Comparison of ENCODE assay signal across 8 mouse cellular contexts in the genomic region with DNA sequence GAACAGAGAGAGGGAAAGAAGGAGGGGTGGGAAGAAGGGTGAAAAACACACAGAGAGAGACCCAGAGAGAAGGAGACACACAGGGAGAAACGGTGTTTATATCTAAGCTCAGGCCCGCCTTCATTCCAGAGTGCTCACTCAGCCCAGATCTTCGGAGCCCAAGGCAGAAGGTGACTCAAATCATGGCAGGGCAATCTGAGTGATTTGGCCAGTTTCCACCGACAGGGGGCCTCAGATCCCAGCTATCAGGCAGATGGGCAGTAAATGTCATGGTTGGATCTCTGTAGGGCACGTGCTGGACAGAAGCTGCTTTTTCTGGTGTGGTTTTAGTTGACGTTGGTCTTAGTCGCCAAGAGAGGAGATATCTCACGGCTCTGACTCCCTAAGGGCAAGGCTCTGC. TPM values are rescaled to one million over a fixed set of nuclear protein-coding genes. Genes with fewer than 3 reads are reported as not detected.
DNase-seq lines count a peak whose midpoint lies in the region; ATAC-seq and TF ChIP-seq lines count a peak whose summit lies in the region.

No protein-coding gene starts in this region.

- peak overlapping the region; percentile 43 for H3K4me3 ChIP-seq in bone marrow macrophage, adult 2 months (ENCODE audit: insufficient read depth, low read length)
- peak overlapping the region; percentile 33 for H3K4me3 ChIP-seq in embryonic facial prominence, embryonic 15.5 days (replicated peaks)
- peak overlapping the region; percentile 23 for H3K4me3 ChIP-seq in heart, embryonic 12.5 days
- peak overlapping the region; percentile 0; the same call in 1 of the 2 replicates for H3K4me3 ChIP-seq in kidney, embryonic 14.5 days (ENCODE audit: low read length)
- H3K4me3 ChIP-seq in liver, embryonic 13.5 days (replicated peaks): no peak overlapping the region; the same call in 1 of the 2 replicates
- peak overlapping the region; percentile 33 for H3K4me3 ChIP-seq in stomach, embryonic 16.5 days (replicated peaks; ENCODE audit: low read length)

- H3K27me3 ChIP-seq in embryonic facial prominence, embryonic 15.5 days: no peaks in the 10 kb centered on the region
- H3K27me3 ChIP-seq in heart, embryonic 12.5 days (replicated peaks): peaks cover under 1% of the 10 kb centered on the region
- no peaks in the 10 kb centered on the region for H3K27me3 ChIP-seq in kidney, embryonic 14.5 days (ENCODE audit: control insufficient read depth, insufficient read depth, low read length)
- peaks cover 4% of the 10 kb centered on the region for H3K27me3 ChIP-seq in liver, embryonic 13.5 days
- no peaks in the 10 kb centered on the region for H3K27me3 ChIP-seq in stomach, embryonic 16.5 days (ENCODE audit: control insufficient read depth, insufficient read depth, low read length)

- H3K4me1 ChIP-seq in bone marrow macrophage, adult 2 months (ENCODE audit: control insufficient read depth, insufficient read depth, low read length): no peaks in the 10 kb centered on the region
- peaks cover 18% of the 10 kb centered on the region for H3K4me1 ChIP-seq in embryonic facial prominence, embryonic 15.5 days
- H3K4me1 ChIP-seq in heart, embryonic 12.5 days (replicated peaks): peaks cover 19% of the 10 kb centered on the region
- peaks cover 16% of the 10 kb centered on the region; the same call in 1 of the 2 replicates for H3K4me1 ChIP-seq in kidney, embryonic 14.5 days (ENCODE audit: control insufficient read depth, insufficient read depth, low read length)
- peaks cover 14% of the 10 kb centered on the region for H3K4me1 ChIP-seq in liver, embryonic 13.5 days (replicated peaks)
- peaks cover 15% of the 10 kb centered on the region for H3K4me1 ChIP-seq in stomach, embryonic 16.5 days (ENCODE audit: control insufficient read depth, insufficient read depth, low read length)

- peak overlapping the region; percentile 7; the same call in 1 of the 2 replicates for H3K27ac ChIP-seq in bone marrow macrophage, adult 2 months (ENCODE audit: insufficient read depth, low read depth, low read length)
- peak overlapping the region; percentile 77 for H3K27ac ChIP-seq in embryonic facial prominence, embryonic 15.5 days (replicated peaks)
- H3K27ac ChIP-seq in heart, embryonic 12.5 days (ENCODE audit: poor library complexity, severe bottlenecking): peak overlapping the region; percentile 66
- peak overlapping the region; percentile 27; the same call in 1 of the 2 replicates for H3K27ac ChIP-seq in kidney, embryonic 14.5 days (ENCODE audit: low read depth, low read length)
- H3K27ac ChIP-seq in liver, embryonic 13.5 days: no peak overlapping the region
- H3K27ac ChIP-seq in stomach, embryonic 16.5 days (ENCODE audit: low read length): peak overlapping the region; percentile 83

- no peak overlapping the region for H3K9ac ChIP-seq in embryonic facial prominence, embryonic 15.5 days
- peak overlapping the region; percentile 58 for H3K9ac ChIP-seq in heart, embryonic 12.5 days
- H3K9ac ChIP-seq in kidney, embryonic 14.5 days (ENCODE audit: low read depth, low read length): no peak overlapping the region
- H3K9ac ChIP-seq in liver, embryonic 13.5 days: no peak overlapping the region
- peak overlapping the region; percentile 51 for H3K9ac ChIP-seq in stomach, embryonic 16.5 days (ENCODE audit: low read length)

- no peaks in the 10 kb centered on the region for H3K9me3 ChIP-seq in embryonic facial prominence, embryonic 15.5 days (replicated peaks)
- no peaks in the 10 kb centered on the region for H3K9me3 ChIP-seq in heart, embryonic 12.5 days (replicated peaks)
- no peaks in the 10 kb centered on the region for H3K9me3 ChIP-seq in kidney, embryonic 14.5 days (ENCODE audit: control insufficient read depth, low read length)
- H3K9me3 ChIP-seq in liver, embryonic 13.5 days (replicated peaks): no peaks in the 10 kb centered on the region
- H3K9me3 ChIP-seq in stomach, embryonic 16.5 days (replicated peaks; ENCODE audit: control insufficient read depth, low read length): no peaks in the 10 kb centered on the region

- H3K4me2 ChIP-seq in embryonic facial prominence, embryonic 15.5 days (replicated peaks): peak overlapping the region; percentile 57
- H3K4me2 ChIP-seq in heart, embryonic 12.5 days: peak overlapping the region; percentile 58
- peak overlapping the region; percentile 31 for H3K4me2 ChIP-seq in kidney, embryonic 14.5 days (replicated peaks; ENCODE audit: low read depth, low read length)
- H3K4me2 ChIP-seq in liver, embryonic 13.5 days: peak overlapping the region; percentile 47
- peak overlapping the region; percentile 58 for H3K4me2 ChIP-seq in stomach, embryonic 16.5 days (ENCODE audit: low read depth, low read length)

- peak; percentile 55 for TF ChIP-seq CTCF in bone marrow macrophage, adult 2 months (IDR thresholded peaks at IDR 0.05; ENCODE audit: low read depth, low read length)

- no peak; the same call in 1 of the 2 replicates for ATAC-seq in embryonic facial prominence, embryonic 15.5 days (ENCODE audit: insufficient number of reproducible peaks, low FRiP score, low TSS enrichment, low read depth)
- ATAC-seq in heart, embryonic 12.5 days (ENCODE audit: insufficient number of reproducible peaks, low FRiP score): peak; percentile 46; the same call in 1 of the 2 replicates
- ATAC-seq in kidney, embryonic 14.5 days (ENCODE audit: low FRiP score, low TSS enrichment): peak; percentile 63
- ATAC-seq in liver, embryonic 13.5 days (ENCODE audit: low read depth): peak; percentile 55
- ATAC-seq in stomach, embryonic 16.5 days (ENCODE audit: insufficient read depth, low FRiP score): peak; percentile 56; the same call in 1 of the 2 replicates

- 7% methylated on average over 8 of the region's 8 CpGs for WGBS in embryonic facial prominence, embryonic 15.5 days
- WGBS in heart, embryonic 12.5 days: 8% methylated on average over 8 of the region's 8 CpGs
- 2% methylated on average over 8 of the region's 8 CpGs for WGBS in kidney, embryonic 14.5 days
- 3% methylated on average over 8 of the region's 8 CpGs for WGBS in liver, embryonic 13.5 days (ENCODE audit: insufficient replicate concordance)
- WGBS in stomach, embryonic 16.5 days: 7% methylated on average over 8 of the region's 8 CpGs

- TF ChIP-seq POLR2A in bone marrow macrophage, adult 2 months (IDR thresholded peaks at IDR 0.05; ENCODE audit: borderline replicate concordance, low read depth, low read length): no peak

- peak; percentile 90 for DNase-seq in A20 (ENCODE audit: low read depth, low spot score)
- DNase-seq in liver, embryonic 13.5 days: peak; percentile 9
- DNase-seq in naive thymus-derived CD4-positive, alpha-beta T cell, adult 2 months (ENCODE audit: low read depth): peak; percentile 38

- no peaks in the 10 kb centered on the region for H3K36me3 ChIP-seq in embryonic facial prominence, embryonic 15.5 days
- no peaks in the 10 kb centered on the region for H3K36me3 ChIP-seq in heart, embryonic 12.5 days
- H3K36me3 ChIP-seq in kidney, embryonic 14.5 days (ENCODE audit: control insufficient read depth, insufficient read depth, low read length): no peaks in the 10 kb centered on the region
- no peaks in the 10 kb centered on the region for H3K36me3 ChIP-seq in liver, embryonic 13.5 days
- no peaks in the 10 kb centered on the region for H3K36me3 ChIP-seq in stomach, embryonic 16.5 days (ENCODE audit: control insufficient read depth, insufficient read depth, low read length)

RNA-seq across cellular contexts. Expression of a gene that starts 57.6 kb away (rescaled TPM):
- polyA plus RNA-seq in bone marrow macrophage, adult 2 months (2012; ENCODE audit: insufficient read depth, insufficient read length, missing spikeins): 0.60 and 0.83 TPM in 2 replicates
- 51.1 and 64.8 TPM in 2 replicates for polyA plus RNA-seq in embryonic facial prominence, embryonic 15.5 days (2015; fragmentation: Nextera tagmentation; extraction: Ambion mirVana)
- 6.3 and 6.5 TPM in 2 replicates for polyA plus RNA-seq in heart, embryonic 12.5 days (2016; fragmentation: Nextera tagmentation; extraction: Ambion mirVana)
- 12.2 and 14.2 TPM in 2 replicates for polyA plus RNA-seq in kidney, embryonic 14.5 days (2014; fragmentation: Nextera tagmentation; extraction: Ambion mirVana)
- polyA plus RNA-seq in liver, embryonic 13.5 days (2015; fragmentation: Nextera tagmentation; extraction: Ambion mirVana): 2.4 and 2.6 TPM in 2 replicates
- 26.8 and 37.7 TPM in 2 replicates for polyA plus RNA-seq in stomach, embryonic 16.5 days (2015; fragmentation: Nextera tagmentation; extraction: Ambion mirVana)

Comparison
In these comparisons a context has a peak if more than half of its experiments do, and no peak if none do; other contexts are left out.
1. DNase-seq: peak in every context shown above with its lines; median percentile 90 in A20; 38 in naive thymus-derived CD4-positive, alpha-beta T cell, adult 2 months; 9 in liver, embryonic 13.5 days.
2. H3K9ac ChIP-seq: peak in heart, embryonic 12.5 days (single experiment) and stomach, embryonic 16.5 days (single experiment); none in embryonic facial prominence, embryonic 15.5 days (single experiment), kidney, embryonic 14.5 days (single experiment) and liver, embryonic 13.5 days (single experiment).
3. Peak in every context shown above with its lines, with median percentiles within 50 percentile points of each other: H3K4me2 ChIP-seq.